Mouse (Mus musculus) adrenal gland, adult 2 months (tissue): ENCODE data around the gene Ergic1. TPM values are rescaled to one million over a fixed set of nuclear protein-coding genes. Genes with fewer than 3 reads are reported as not detected.
A peak's percentile ranks its signal among the peaks of the same experiment; 100 is the strongest.

Source experiments
- DNase-seq: peaks from one replicate; pipeline ENCODE4 v3.0.0; 2021
- polyA plus RNA-seq: library from polyadenylated mRNA; depleted of rRNA; stranded (reverse); fragments of >200 nt; gene quantifications from 2 replicates; pipeline ENCODE4 v1.2.3, GENCODE M21; 2012
- total RNA-seq, 2 experiments: library from RNA; stranded (reverse); gene quantifications; 2 replicates each; pipeline ENCODE4 v1.2.3; 2021

Ergic1 gene
- total and polyA plus RNA-seq, 3 experiments: 156 to 170 (median 166) TPM

DNA sequence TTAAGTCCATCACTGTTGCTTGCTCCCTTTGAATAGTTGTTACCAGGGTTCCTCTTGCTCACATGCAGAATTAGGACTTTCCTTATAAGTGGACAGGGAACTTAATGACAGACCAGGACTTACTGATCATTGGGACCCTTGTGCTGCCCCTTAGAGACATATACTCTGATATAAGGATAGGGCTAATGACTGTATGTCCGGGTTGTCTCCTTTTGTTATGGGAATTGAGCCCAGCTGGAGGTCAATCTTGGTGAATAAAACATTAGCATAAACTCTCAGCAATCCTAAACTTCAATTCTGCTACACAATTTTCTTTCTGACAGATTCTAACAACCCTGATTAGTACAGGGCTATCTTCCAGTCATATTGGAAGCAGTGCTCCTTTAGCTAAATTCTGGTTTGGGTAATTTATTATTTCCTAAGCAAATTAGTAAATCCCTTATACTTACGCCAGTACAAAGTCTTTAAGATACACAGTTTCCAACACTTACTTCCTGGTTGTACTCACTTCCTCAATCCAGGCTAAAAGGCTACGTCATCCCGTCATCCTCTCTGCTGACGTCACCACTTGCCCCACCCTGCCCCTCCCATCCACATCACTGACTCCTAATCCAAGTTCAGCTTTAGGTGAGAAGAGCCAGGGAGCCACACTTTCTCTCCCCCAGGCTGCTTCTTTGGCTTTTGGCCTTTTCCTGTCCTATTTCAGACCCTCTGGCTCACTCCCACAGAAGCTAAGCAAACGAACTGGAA is 23.4 kb upstream of the Ergic1 start:
- DNase-seq: no peak

DNA sequence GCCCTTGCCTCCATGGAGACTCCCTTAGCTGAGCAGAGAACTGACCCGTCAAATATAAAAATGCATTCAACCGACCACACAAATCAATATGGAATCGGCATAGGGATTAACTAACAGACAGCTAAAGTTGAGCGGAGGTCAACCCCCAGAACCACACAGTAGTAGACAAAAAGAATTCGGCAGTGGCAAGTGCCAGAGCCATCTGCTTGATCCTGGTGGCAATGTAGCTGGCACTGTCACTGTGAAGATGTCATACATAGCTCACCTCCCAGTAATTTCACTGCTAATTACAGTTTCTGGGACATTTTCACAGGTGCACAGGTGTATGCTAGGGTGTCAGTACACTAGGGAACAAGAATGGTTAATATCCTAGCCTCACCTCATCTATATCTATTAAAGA is 21.2 kb upstream of the Ergic1 start:
- DNase-seq: no peak

DNA sequence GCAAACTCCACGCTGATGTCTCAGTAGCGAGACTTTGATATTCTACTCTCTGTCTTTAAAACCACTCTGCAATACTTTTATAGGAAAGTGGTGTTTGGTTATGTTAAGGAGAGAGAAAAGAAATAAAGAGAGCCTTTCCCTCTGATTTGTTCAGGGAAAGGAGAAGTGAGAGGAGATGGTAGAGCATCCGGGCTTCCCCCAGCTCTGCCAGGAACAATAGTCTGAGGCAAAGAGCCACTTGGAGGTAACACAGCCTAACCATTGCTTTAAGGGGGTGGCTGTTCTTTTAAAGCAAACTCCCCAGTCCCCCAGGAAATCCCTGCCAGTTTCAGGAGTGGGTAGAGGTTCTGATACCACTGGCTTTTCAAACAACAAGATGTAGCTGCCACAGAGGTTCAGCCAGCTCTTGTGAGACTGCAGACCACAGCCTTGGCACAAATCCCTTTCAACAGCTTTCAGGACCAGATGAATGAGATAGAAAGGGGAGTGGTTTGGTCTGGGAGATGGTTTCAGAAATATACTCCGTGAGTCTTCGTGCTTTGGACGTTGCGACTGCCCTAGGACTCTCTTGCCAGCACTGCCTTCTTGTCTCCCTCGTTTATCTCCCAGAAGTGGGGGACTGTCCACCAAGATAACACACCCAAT is 16.8 kb upstream of the Ergic1 start:
- no peak for DNase-seq

DNA sequence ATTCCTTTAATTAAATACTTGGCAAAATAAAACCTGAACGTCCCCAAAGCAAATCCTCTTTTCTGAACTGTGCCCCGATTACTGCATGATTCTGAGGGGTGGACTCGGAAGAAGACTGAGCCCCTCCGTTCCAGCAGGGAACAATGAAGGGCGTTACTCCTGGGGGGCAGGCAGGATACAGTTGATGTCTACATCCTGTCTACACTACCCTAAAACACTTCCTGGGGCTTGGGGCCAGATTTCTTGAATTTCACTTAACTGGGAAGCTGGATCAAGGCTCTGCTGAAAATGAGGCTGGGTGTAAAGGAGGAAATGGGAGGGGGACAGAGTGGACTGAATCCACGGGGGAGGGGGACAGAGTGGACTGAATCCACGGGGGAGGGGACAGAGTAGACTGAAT is 13.5 kb upstream of the Ergic1 start:
- DNase-seq: peak; percentile 49

DNA sequence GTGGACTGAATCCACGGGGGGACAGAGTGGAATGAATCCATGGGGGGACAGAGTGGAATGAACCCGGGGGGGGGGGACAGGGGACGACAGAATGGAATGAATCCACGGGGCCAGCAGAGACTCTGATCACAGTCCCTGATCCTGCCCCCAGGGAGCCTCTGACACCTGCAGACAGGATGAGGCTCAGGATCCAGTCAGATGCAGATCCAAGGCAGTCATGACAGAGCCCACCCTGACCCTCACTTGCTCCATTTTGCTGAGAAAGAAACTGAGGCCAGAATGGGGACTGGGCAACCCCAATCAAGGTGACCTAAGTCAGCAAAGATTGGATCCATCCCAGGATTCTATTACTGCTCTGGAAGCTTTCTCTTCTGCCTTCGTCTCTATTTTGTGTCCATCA is 12.7 kb upstream of the Ergic1 start:
- DNase-seq: no peak

DNA sequence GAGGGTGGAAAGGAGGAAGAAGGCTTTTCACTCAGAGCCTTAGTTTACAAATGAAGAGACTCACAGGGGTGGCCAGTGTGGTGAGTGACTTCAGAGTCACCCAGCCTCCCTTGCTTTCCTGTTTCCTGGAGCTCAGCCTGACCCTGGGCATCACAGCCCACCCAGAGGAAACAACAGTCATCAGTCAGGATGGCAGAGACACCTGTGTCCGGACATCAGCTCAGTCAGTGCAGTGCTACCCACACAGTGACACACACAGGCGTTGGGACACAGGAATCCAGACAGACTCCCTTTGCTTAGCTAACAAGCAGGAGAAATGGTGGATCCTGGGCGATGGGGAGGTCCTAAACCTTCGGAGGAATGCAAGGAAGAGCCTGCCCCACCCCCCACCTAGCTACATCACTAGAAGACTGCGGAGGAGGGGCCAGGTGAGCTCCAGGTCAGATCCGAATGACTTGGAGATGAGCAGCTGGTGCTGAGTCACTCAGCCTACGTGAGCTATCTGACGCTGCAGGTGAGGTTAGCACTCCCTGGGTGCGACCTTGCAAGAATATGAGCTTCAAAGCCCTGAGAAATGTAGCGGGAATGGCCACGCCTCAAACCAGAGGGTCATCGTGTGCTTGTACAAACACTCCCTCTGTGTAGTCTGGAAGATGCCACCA is 12.0 kb upstream of the Ergic1 start:
- DNase-seq: no peak

DNA sequence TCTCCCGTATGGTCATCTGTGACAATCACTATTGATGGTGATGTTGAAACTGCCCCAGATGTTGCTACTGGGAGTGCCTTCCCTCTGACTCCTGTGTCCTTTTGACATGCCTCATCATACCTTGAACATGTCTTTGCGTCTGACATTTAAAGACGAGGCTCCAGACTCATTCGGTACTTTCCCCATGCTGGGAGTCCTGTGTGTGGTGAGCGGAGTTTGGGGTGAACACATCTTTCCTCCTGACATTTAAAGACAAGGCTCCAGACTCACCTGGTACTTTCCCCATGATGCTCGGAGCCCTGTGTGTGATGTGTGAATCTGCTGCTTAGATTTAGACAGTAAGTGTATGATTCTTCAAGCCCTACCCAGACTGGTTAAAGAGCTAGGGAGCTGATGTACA is 10.2 kb upstream of the Ergic1 start:
- DNase-seq: no peak

DNA sequence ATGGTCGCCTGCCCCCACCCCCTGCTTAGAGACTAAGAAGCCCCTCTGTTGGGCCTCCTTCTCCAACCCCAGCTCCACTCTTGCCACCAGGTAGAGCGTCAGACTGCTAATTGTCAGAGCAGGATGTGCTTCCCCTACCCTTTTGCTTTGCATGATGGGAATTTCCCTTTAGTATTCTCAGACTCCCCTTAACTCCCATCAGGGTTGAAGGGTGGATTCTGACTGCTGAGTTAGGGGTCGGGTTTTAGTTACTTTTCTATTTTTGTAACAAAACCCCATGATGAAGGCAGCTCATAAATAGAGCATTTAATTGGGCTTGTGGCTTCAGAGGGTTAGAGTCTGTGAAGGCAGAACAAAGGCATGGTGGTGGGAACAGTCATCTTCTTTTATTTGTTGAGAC is 8.3 kb upstream of the Ergic1 start:
- DNase-seq: no peak

DNA sequence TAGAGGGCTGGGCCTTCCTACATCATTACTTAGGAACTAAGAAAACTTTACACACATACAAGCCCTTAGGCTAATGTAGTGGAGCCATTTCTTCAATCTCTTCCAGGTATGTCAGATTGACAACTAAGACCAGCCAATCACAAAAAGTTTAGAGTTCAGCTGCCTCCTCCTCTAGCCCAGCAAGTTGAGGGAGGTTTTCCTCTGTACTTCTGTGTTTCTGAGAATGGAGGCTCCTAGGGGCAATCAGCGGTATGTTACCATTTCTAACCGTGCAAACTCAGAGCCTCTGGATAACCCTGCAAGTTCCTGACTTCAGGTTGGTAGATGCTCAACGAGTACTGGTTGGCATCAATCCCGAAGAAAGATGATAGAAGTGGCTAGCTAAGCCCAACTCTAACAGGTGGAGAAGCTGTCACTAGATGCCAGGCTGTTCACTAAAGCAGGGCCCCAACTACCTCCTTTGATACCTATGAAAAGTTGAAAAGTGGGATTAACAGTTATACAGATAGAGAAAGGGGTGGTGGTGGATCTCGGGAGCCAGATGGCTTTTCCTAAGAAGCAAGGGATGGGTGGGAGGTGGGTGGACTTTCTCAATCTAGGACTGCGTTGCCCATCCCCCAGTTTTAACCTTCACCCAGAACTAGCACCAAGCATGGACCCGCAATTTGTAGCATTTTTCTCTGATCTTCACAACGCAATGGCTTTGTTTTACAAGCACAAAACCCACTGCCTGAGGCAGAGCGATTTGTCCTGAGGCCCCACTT is 581 bp upstream of the Ergic1 start:
- no peak for DNase-seq

DNA sequence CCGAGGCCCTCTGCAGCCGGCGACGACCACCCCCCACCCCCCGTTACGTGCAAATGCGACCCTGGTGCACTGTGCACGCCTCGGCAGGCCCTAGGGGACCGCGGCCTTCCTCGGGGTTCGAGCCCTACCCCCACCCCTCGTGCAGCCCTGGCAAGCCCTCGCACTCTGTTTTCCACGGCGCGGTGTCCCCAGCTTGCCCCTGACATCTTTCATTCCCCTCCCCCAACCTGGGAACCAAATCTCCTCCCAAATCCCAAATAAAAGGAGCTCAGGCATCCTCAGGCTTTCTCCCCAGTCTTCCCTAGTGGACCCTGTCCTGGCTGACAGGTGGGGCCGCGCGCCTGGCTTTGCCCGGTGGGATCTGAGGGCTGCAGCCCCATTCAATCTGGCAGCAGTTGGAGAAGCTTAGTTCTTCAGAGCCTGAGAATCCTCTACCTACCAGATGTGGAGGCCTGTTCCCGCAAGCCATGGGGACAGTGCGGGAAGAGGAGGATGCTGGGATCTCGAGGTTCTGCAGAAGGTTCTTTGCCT is 427 bp downstream of the Ergic1 start, which contains the start of gene Dusp1:
Gene Dusp1 (minus strand): TSS at position 478 of the 531 bp plus-strand sequence.
- no peak for DNase-seq

DNA sequence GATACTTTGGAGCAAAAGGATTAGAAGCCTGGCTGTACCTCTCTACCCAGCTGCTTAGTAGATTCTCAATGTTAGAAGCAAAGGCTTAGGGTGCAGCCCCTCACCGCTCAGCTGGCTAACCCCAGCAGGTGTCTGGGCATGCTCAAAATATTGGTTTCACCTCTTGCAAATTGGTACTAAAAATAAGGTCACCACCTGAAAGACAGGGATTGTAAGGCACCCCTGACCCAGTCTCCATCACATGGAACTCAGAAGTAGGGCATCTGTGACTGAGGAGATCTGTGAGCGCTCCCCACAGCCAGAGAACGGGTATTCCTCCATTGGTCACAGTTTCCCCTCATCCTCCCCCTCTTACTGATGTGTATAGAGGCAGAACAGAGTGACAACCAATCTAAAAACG is 1.0 kb downstream of the Ergic1 start:
- no peak for DNase-seq

DNA sequence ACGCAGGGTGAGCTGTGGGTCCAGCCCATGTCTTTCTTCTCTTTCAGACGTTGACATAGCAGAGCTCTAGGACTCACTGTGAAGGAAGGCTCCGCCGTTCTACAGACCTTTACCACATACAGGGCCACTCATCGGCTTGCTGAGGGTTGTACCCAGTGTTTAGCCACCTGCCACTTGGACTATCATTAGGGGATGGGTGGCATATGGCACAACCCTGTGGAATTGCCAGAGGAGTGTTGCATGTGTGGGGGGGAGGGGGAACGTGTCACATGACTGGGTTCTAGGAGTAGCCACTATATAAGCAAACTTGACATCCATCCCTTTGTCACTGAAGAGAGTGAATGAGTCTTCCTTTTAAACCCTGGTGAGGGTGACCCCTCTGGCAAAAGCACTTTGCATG is 2.2 kb downstream of the Ergic1 start:
- no peak for DNase-seq

DNA sequence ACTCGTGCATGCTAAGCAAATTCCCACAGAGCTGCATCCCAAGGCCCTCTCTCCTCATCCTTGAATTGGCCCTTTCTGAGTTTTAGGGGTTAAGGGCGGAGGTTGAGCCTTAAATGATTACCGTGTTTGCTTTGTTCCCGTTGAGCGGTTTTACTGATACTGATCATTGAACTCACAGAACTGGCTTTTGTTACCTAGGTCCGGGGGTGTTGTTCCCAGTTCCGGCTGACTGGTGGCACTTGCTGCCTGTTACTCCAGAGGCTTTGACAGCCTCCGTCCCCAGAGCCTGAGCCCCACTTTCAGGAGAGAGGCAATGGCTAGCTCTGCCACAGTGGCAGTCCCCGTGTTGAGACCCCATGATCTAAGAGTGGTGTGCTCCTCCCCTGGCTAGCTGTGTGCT is 3.1 kb downstream of the Ergic1 start:
- no peak for DNase-seq

DNA sequence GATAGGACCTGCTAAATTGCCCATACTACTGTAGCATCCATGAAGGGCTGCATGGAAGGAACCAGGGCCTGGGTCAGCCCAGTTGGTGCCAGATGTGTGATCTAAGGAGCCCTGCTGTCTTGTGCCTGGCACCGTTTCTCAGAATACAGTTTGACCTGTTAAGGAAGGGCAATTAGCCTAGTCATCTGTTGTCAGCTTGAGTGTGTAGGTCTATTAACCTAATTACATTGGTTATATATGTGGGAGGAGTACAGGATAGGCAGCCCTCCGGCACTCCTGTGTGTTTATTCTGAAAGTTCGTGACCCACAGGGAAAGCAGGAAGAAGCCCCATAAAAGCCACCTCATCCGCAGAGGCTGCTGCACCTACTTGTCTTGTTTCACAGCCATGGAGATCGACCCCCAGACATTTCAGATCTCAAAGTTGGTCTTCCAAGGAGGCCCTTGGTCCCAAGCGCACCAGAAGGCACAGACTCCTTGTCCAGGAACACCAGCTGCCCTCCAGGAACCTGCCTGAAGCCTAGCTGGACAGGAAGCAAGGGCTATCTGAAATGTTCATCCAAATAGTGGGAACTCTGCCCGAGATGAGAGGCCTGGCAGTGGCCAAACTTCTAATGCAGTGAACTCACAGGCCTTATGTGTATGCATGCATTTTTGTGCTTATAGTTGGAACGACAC is 6.0 kb downstream of the Ergic1 start:
- DNase-seq: no peak

DNA sequence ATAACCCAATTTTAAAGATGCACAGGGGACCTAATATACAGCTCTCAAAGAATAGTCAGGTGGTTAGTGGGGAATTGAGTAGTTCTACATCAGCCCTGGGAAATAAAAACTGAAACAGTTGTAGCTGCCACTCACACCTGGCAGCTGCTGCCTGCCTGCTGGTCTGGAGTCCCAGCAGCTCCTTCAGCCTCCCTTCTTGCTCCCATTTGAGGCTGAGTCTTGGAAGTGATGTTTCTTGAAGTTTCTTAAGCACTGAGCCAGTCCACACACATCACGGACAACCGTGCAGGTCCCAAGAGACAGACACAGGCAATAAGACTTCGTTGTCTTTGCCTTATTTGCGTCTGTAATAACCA is 6.5 kb downstream of the Ergic1 start:
- no peak for DNase-seq

DNA sequence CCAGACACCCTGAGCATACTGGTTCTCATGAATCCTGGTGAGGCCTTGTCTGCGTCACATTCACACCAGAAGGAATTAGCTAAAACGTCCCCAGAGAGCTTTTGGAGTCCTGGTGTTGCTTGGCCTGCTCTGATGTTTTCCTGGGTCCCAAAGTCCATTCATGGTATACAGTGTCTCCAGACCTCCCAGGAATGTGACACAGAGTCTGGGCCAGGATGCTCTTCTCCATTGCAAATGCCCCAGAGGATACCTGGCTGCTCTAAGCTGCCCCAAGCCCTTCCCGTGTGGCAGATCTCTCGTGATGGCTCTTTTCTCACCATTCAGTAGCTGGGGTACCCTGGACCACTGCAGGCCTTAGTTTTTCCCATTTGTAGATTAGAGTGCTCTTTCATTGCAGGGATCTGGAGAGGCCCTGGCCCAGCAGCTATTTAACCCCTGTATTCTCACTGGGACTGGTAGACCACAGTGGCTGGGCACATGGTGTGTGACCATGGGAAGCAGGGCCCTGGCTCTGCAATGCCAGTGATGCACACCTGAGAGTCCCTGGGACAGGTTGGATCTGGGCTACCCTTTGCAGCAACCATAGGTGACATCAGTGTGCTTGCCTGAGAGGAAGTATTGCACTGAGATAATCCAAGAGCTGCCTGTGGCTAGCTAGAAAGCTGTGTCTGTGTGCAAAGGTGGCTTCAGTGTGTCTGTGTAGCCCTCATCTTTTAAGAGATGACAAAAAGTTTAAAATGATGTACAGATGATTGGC is 8.5 kb downstream of the Ergic1 start:
- DNase-seq: no peak

DNA sequence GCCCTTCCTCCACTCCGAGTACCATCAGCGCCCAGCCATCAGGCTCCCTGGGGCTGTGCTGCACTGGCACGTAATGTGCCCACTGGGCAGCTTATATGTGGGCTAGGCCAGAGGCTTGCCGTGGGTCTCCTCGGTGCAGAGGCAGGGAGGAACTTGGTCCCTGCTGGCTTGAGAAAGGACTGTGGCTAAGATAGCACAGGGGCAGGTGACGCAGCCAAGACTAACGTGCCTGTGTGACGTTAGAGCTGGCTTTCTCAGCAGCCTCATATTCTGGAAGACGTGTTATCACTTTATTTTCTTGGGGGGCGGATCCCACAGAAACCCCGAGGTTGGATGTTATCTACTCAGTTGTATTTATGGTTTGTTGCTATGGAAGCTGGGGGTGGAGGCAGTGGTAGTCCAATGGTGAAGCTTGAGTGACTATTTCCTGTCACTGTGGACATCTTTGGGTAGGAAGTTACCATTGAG is 9.4 kb downstream of the Ergic1 start:
- no peak for DNase-seq

DNA sequence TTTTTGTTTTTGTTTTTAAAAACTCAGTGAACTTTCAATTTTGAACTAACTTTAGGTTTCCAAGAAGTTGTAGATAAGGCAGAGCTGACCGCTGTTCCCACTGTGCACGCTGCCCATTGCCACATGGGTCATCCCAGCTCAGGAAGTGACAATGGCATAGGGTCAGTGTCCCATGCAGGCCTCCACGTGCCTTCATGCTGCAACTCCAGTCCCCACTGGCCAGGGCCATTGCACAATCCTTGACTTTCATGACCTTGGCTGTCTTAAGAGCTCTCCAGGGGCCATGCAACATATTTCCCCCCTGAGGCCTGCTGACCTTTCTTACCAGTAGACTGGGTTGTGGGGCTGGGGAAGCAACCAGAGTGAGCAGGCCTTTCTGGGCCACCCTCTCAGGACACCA is 10.1 kb downstream of the Ergic1 start:
- DNase-seq: peak; percentile 93

DNA sequence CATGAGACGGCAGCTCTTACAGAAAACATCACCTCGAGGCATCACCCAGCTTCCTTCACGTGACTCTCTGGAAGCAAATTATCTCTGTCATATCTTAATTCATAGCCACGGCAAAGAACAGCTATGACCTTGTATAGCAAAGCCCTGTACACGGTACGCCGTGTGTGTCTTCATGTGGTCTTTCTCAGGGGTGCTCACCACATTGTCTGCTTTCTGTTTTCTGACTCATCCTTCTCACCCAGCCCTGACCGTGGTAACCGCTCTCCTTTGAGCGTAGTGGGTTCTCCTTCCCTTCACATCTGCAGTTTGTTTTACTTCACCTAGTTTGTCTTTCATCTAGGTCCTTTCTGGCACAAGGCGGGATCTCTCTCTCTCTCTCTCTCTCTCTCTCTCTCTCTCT is 11.0 kb downstream of the Ergic1 start:
- DNase-seq: no peak

DNA sequence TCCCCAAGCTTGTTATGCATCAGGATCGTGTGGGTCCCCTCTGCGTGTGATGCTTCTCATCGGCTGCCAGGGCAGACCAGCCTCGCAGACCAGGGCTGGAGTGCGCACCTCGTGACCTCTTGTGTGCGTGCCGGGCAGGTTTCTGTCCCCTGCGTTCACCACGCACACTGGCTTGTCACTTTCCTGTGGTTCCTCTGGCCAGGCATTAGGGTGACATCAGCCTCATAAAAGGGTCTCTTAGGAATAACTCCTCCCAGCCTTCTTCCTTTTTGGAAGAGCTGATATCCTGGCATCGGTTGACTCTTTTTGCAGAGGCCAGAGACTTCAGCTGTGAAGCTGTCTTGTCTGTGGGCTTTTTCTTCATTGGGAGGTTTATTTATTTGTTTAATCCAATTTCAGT is 12.8 kb downstream of the Ergic1 start:
- no peak for DNase-seq

DNA sequence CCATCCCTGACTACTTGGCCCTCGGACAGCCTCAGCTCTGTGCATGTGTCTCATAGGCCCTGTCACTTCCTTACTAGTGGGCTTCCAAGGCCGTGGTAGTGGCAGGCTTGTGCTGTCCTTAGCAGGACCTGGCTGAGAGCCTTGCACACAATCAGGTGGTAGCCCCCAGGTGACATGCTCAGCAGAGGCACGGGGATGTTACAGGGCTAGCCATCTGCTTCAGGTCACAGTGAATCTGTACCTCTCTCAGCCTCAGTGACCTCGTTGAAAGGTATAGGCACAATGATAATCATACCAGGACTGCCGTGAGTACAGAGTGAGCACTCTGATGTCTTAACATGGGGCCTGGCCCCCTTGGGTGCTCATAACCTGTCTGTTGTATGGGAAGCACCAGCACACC is 13.4 kb downstream of the Ergic1 start:
- DNase-seq: no peak
